Mouse (Mus musculus): ENCODE results near the gene AC140267.1. TPM values are rescaled to one million over a fixed set of nuclear protein-coding genes. Genes with fewer than 3 reads are reported as not detected.

AC140267.1 gene
- not detected in 2 replicates for polyA plus RNA-seq (2012; rRNA removed)

DNA sequence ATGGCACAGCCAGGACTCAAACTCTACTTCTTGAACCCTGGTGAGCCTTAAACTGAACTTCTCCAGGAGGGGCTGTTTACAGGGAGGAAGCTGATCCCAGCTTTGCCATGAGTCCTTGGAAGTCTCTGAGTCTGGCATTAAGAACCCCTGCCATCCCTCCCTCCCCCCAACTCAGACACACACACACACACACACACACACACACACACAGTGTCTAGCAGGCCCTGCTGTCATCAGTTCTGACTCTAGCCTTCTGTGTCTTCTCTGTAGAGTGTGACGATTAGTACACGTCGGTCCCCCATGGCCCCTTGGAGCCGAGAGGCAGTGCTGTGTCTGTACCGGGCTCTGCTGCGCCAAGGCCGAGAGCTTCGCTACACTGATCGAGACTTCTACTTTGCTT is at the start of gene AC140267.1:
Gene AC140267.1 (plus strand): TSS at position 301 of the 400 bp plus-strand sequence.
- peaks cover 2% of the 10 kb centered on the region; the same call in 1 of the 2 replicates for H3K4me1 ChIP-seq (ENCODE audit: control insufficient read depth, insufficient read depth, low read length)
- no peaks in the 10 kb centered on the region for H3K27me3 ChIP-seq (ENCODE audit: control insufficient read depth, insufficient read depth, low read length)
- H3K36me3 ChIP-seq (ENCODE audit: control insufficient read depth, insufficient read depth, low read length), result peaks cover 2% of the 10 kb centered on the region
- H3K27ac ChIP-seq (ENCODE audit: control insufficient read depth, insufficient read depth, low read depth, low read length), result no peak within 1 kb of the TSS
- peak within 1 kb of the TSS; percentile 100 for H3K4me3 ChIP-seq (ENCODE audit: control insufficient read depth, low read depth, low read length)
- no peak for TF ChIP-seq POLR2A (IDR thresholded peaks at IDR 0.05; ENCODE audit: control insufficient read depth, low read depth, low read length)
- TF ChIP-seq CTCF (IDR thresholded peaks at IDR 0.05; ENCODE audit: control insufficient read depth, insufficient read depth, insufficient replicate concordance, low read depth, low read length), result no peak

- H3K4me1 ChIP-seq (ENCODE audit: control insufficient read depth, insufficient read depth, low read length), result no peaks in the 10 kb centered on the region; the same call in 1 of the 2 replicates
- TF ChIP-seq CTCF (IDR thresholded peaks at IDR 0.05; ENCODE audit: control insufficient read depth, insufficient read depth, insufficient replicate concordance, low read depth, low read length) (no peak), POLR2A (IDR thresholded peaks at IDR 0.05; ENCODE audit: control insufficient read depth, low read depth, low read length) (no peak)
- H3K4me3 ChIP-seq (ENCODE audit: control insufficient read depth, low read depth, low read length), result no peak overlapping the region
- H3K27ac ChIP-seq (ENCODE audit: control insufficient read depth, insufficient read depth, low read depth, low read length), result no peak overlapping the region
- H3K36me3 ChIP-seq (ENCODE audit: control insufficient read depth, insufficient read depth, low read length), result no peaks in the 10 kb centered on the region
- H3K27me3 ChIP-seq (ENCODE audit: control insufficient read depth, insufficient read depth, low read length), result no peaks in the 10 kb centered on the region
Observed at GRCm38 (mm10) chr15:80188927-80189326, 46.7 kb upstream of the AC140267.1 start.

DNA sequence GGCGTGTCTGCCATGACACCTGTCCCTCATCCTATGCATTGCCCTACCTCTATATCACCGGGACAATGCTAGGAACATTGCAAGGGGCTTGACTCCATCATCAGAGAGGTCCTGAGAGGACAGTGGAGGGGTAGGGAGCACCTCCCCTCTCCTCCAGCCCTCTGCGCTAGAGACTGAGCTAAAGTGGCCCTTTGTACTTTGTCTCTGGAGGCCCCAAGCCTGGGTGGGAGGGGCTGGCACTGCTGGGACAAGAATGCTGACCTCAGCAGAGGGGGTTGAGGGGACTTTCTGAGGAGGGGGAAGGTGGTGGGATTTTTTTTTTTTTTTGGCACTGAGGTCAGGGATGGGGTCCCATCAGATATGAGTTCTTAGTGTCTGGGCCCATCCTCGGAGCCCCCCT is 45.6 kb upstream of the AC140267.1 start:
- no peak overlapping the region for H3K27ac ChIP-seq (ENCODE audit: control insufficient read depth, insufficient read depth, low read depth, low read length)
- H3K36me3 ChIP-seq (ENCODE audit: control insufficient read depth, insufficient read depth, low read length), result no peaks in the 10 kb centered on the region
- no peak for TF ChIP-seq POLR2A (IDR thresholded peaks at IDR 0.05; ENCODE audit: control insufficient read depth, low read depth, low read length)
- TF ChIP-seq CTCF (IDR thresholded peaks at IDR 0.05; ENCODE audit: control insufficient read depth, insufficient read depth, insufficient replicate concordance, low read depth, low read length), result no peak
- no peaks in the 10 kb centered on the region for H3K27me3 ChIP-seq (ENCODE audit: control insufficient read depth, insufficient read depth, low read length)
- no peak overlapping the region for H3K4me3 ChIP-seq (ENCODE audit: control insufficient read depth, low read depth, low read length)
- H3K4me1 ChIP-seq (ENCODE audit: control insufficient read depth, insufficient read depth, low read length), result no peaks in the 10 kb centered on the region; the same call in 1 of the 2 replicates

GRCm38 (mm10) chr15:80191585-80192245 is 43.9 kb upstream of the AC140267.1 start:
- H3K4me1 ChIP-seq (ENCODE audit: control insufficient read depth, insufficient read depth, low read length), result no peaks in the 10 kb centered on the region; the same call in 1 of the 2 replicates

GRCm38 (mm10) chr15:80192246-80192585 is 43.4 kb upstream of the AC140267.1 start:
- H3K4me3 ChIP-seq (ENCODE audit: control insufficient read depth, low read depth, low read length), result no peak overlapping the region

More at GRCm38 (mm10) chr15:80191585-80192245, 43.9 kb upstream of the AC140267.1 start:
- H3K27ac ChIP-seq (ENCODE audit: control insufficient read depth, insufficient read depth, low read depth, low read length), result no peak overlapping the region
- H3K4me3 ChIP-seq (ENCODE audit: control insufficient read depth, low read depth, low read length), result no peak overlapping the region
- TF ChIP-seq CTCF (IDR thresholded peaks at IDR 0.05; ENCODE audit: control insufficient read depth, insufficient read depth, insufficient replicate concordance, low read depth, low read length) (no peak), POLR2A (IDR thresholded peaks at IDR 0.05; ENCODE audit: control insufficient read depth, low read depth, low read length) (no peak)
- no peaks in the 10 kb centered on the region for H3K27me3 ChIP-seq (ENCODE audit: control insufficient read depth, insufficient read depth, low read length)
- no peaks in the 10 kb centered on the region for H3K36me3 ChIP-seq (ENCODE audit: control insufficient read depth, insufficient read depth, low read length)

GRCm38 (mm10) chr15:80192847-80193246 is 42.8 kb upstream of the AC140267.1 start:
- Histone ChIP-seq H3K27me3 (ENCODE audit: control insufficient read depth, insufficient read depth, low read length) (no peaks in the 10 kb centered on the region), H3K27ac (ENCODE audit: control insufficient read depth, insufficient read depth, low read depth, low read length) (no peak overlapping the region), H3K4me1 (ENCODE audit: control insufficient read depth, insufficient read depth, low read length) (no peaks in the 10 kb centered on the region; the same call in 1 of the 2 replicates), H3K4me3 (ENCODE audit: control insufficient read depth, low read depth, low read length) (no peak overlapping the region), H3K36me3 (ENCODE audit: control insufficient read depth, insufficient read depth, low read length) (no peaks in the 10 kb centered on the region)
- TF ChIP-seq CTCF (IDR thresholded peaks at IDR 0.05; ENCODE audit: control insufficient read depth, insufficient read depth, insufficient replicate concordance, low read depth, low read length), result no peak
- no peak for TF ChIP-seq POLR2A (IDR thresholded peaks at IDR 0.05; ENCODE audit: control insufficient read depth, low read depth, low read length)

More at GRCm38 (mm10) chr15:80192246-80192585, 43.4 kb upstream of the AC140267.1 start:
- Histone ChIP-seq H3K36me3 (ENCODE audit: control insufficient read depth, insufficient read depth, low read length) (no peaks in the 10 kb centered on the region), H3K4me1 (ENCODE audit: control insufficient read depth, insufficient read depth, low read length) (no peaks in the 10 kb centered on the region; the same call in 1 of the 2 replicates), H3K27me3 (ENCODE audit: control insufficient read depth, insufficient read depth, low read length) (no peaks in the 10 kb centered on the region), H3K27ac (ENCODE audit: control insufficient read depth, insufficient read depth, low read depth, low read length) (no peak overlapping the region)
- TF ChIP-seq CTCF (IDR thresholded peaks at IDR 0.05; ENCODE audit: control insufficient read depth, insufficient read depth, insufficient replicate concordance, low read depth, low read length), result no peak
- no peak for TF ChIP-seq POLR2A (IDR thresholded peaks at IDR 0.05; ENCODE audit: control insufficient read depth, low read depth, low read length)

- no peak overlapping the region for H3K4me3 ChIP-seq (ENCODE audit: control insufficient read depth, low read depth, low read length)
- TF ChIP-seq CTCF (IDR thresholded peaks at IDR 0.05; ENCODE audit: control insufficient read depth, insufficient read depth, insufficient replicate concordance, low read depth, low read length), result no peak
- H3K36me3 ChIP-seq (ENCODE audit: control insufficient read depth, insufficient read depth, low read length), result no peaks in the 10 kb centered on the region
- no peak overlapping the region for H3K27ac ChIP-seq (ENCODE audit: control insufficient read depth, insufficient read depth, low read depth, low read length)
- no peaks in the 10 kb centered on the region for H3K4me1 ChIP-seq (ENCODE audit: control insufficient read depth, insufficient read depth, low read length)
- H3K27me3 ChIP-seq (ENCODE audit: control insufficient read depth, insufficient read depth, low read length), result no peaks in the 10 kb centered on the region
Observed at GRCm38 (mm10) chr15:80199556-80199955, 36.1 kb upstream of the AC140267.1 start.

All from testis, adult 2 months (tissue).